Mouse (Mus musculus) stomach, embryonic 16.5 days (tissue): ENCODE measurements at regions not wholly inside any gene's neighbourhood (a gene's known extent, or its start where the extent isn't known, plus 50 kb on each side); places are given as distances from the start of the nearest gene placed in this dataset.

Experiments
- ATAC-seq: fragments of 200-750 bp; cut with Nextera tagmentation; 2 replicates; pipeline ENCODE4 v1.8.0; 2017; ENCODE audit warnings: moderate number of reproducible peaks, moderate TSS enrichment; ENCODE audit not compliant: insufficient read depth, low FRiP score
- H3K27ac ChIP-seq: fragments of 300-500 bp; sonication (generic); 2 replicates; pipeline ENCODE4 v1.5.1; 2014; ENCODE audit warnings: low read length
- H3K27me3 ChIP-seq: fragments of 300-500 bp; sonication (generic); 2 replicates; pipeline ENCODE4 v1.6.1; 2014; ENCODE audit warnings: low read length, control low read depth, mixed read lengths; ENCODE audit not compliant: control insufficient read depth, insufficient read depth
- H3K36me3 ChIP-seq: fragments of 300-500 bp; sonication (generic); 2 replicates; pipeline ENCODE4 v1.6.1; 2014; ENCODE audit warnings: low read length; ENCODE audit not compliant: control insufficient read depth, insufficient read depth
- H3K4me1 ChIP-seq: fragments of 300-500 bp; sonication (generic); 2 replicates; pipeline ENCODE4 v1.6.1; 2014; ENCODE audit warnings: low read length, control low read depth, mixed read lengths; ENCODE audit not compliant: control insufficient read depth, insufficient read depth
- H3K4me2 ChIP-seq: fragments of 300-500 bp; sonication (generic); 2 replicates; pipeline ENCODE4 v1.6.1; 2014; ENCODE audit warnings: low read depth, low read length, mixed read lengths
- H3K4me3 ChIP-seq: fragments of 300-500 bp; sonication (generic); replicated peaks from 2 replicates; pipeline ENCODE4 v1.5.1; 2014; ENCODE audit warnings: mild to moderate bottlenecking, low read length
- H3K9ac ChIP-seq: fragments of 300-500 bp; sonication (generic); 2 replicates; pipeline ENCODE4 v1.6.1; 2014; ENCODE audit warnings: low read length
- H3K9me3 ChIP-seq: fragments of 300-500 bp; sonication (generic); replicated peaks from 2 replicates; pipeline ENCODE4 v1.6.1; 2016; ENCODE audit warnings: low read length, control low read depth; ENCODE audit not compliant: control insufficient read depth
- WGBS: fragments of 180-500 bp; shearing (Covaris S2); extraction: QIAGEN DNeasy Blood & Tissue Kit; methylation state at CpG from one replicate; pipeline ENCODE4 v1.1.7; 2014; 5-methylcytosine and 5-hydroxymethylcytosine counted together

DNA sequence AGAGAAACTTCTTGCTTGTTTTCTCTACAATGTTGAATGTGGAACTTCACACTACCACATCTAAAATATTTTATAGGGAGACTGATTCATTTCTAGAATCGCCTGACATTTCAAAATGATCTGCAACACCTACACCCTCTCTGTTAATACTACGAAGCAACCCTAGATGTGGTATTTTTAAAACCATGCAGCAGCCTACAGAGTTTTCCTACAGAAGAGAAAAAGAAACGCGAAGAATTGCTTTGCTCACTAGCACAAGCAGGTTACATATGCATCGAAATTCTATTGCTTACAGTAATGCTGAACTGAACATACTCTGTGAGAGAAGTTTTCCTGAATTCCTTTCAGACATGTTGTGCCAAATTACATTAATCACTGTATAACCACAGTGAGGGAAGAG, 488.7 kb downstream of the Fat4 start:
- no peaks in the 10 kb centered on the region for H3K9me3 ChIP-seq
- H3K4me2 ChIP-seq, result no peak overlapping the region
- 77% methylated on average over 5 of the region's 5 CpGs for WGBS
- H3K36me3 ChIP-seq, result no peaks in the 10 kb centered on the region
- H3K4me1 ChIP-seq, result no peaks in the 10 kb centered on the region
- no peak overlapping the region for H3K27ac ChIP-seq
- no peak overlapping the region for H3K4me3 ChIP-seq
- H3K27me3 ChIP-seq, result no peaks in the 10 kb centered on the region
- ATAC-seq, result no peak
- H3K9ac ChIP-seq, result no peak overlapping the region

GRCm38 (mm10) chr3:39388491-39388890, 501.8 kb downstream of the Fat4 start:
- Histone ChIP-seq H3K36me3 (no peaks in the 10 kb centered on the region), H3K4me3 (no peak overlapping the region), H3K27ac (no peak overlapping the region)

GRCm38 (mm10) chr3:39390442-39390841, 503.7 kb downstream of the Fat4 start:
- Histone ChIP-seq H3K4me2 (no peak overlapping the region), H3K36me3 (no peaks in the 10 kb centered on the region), H3K4me3 (no peak overlapping the region), H3K27me3 (no peaks in the 10 kb centered on the region), H3K9me3 (no peaks in the 10 kb centered on the region), H3K27ac (no peak overlapping the region), H3K9ac (no peak overlapping the region), H3K4me1 (no peaks in the 10 kb centered on the region)
- 37% methylated on average over 9 of the region's 9 CpGs for WGBS
- ATAC-seq, result peak; percentile 37; the same call in 1 of the 2 replicates

More at GRCm38 (mm10) chr3:39388491-39388890, 501.8 kb downstream of the Fat4 start:
- WGBS, result 23% methylated on average over 1 of the region's 1 CpGs
- H3K4me2 ChIP-seq, result no peak overlapping the region
- no peaks in the 10 kb centered on the region for H3K27me3 ChIP-seq
- ATAC-seq, result no peak
- H3K4me1 ChIP-seq, result no peaks in the 10 kb centered on the region
- H3K9ac ChIP-seq, result no peak overlapping the region
- no peaks in the 10 kb centered on the region for H3K9me3 ChIP-seq

DNA sequence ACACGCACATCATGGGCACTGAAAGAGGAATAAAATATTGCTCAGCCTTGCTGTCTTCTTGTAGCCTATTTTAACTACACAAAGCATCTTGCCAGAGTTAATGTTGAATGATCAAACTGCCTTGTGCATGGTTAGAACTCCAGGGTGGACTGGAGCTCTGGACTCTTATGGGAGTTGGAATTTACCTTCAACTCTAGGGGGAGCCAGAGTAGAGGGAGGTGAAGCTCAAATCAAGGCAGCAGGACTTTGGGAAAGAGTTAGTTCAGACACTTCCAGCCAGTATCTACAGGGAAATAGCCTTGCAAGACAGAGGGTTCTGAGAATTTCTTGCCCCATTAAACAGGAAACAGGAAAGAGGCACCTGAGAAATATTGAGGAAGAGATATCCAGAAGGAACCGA, 505.3 kb downstream of the Fat4 start:
- Histone ChIP-seq H3K4me1 (no peaks in the 10 kb centered on the region), H3K4me2 (no peak overlapping the region), H3K9ac (no peak overlapping the region), H3K4me3 (no peak overlapping the region), H3K27ac (no peak overlapping the region), H3K9me3 (no peaks in the 10 kb centered on the region), H3K27me3 (no peaks in the 10 kb centered on the region), H3K36me3 (no peaks in the 10 kb centered on the region)
- no peak for ATAC-seq
- 58% methylated on average over 2 of the region's 2 CpGs for WGBS

GRCm38 (mm10) chr3:39396672-39397071, 509.9 kb downstream of the Fat4 start:
- Histone ChIP-seq H3K4me2 (no peak overlapping the region), H3K4me1 (no peaks in the 10 kb centered on the region), H3K27ac (no peak overlapping the region), H3K27me3 (no peaks in the 10 kb centered on the region), H3K4me3 (no peak overlapping the region), H3K36me3 (no peaks in the 10 kb centered on the region), H3K9me3 (no peaks in the 10 kb centered on the region), H3K9ac (no peak overlapping the region)
- no peak for ATAC-seq

GRCm38 (mm10) chr3:39397255-39397654, 510.5 kb downstream of the Fat4 start:
- Histone ChIP-seq H3K9ac (no peak overlapping the region), H3K27me3 (no peaks in the 10 kb centered on the region), H3K36me3 (no peaks in the 10 kb centered on the region), H3K4me3 (no peak overlapping the region), H3K9me3 (no peaks in the 10 kb centered on the region), H3K4me2 (no peak overlapping the region), H3K4me1 (no peaks in the 10 kb centered on the region), H3K27ac (no peak overlapping the region)
- no peak for ATAC-seq
- 68% methylated on average over 3 of the region's 3 CpGs for WGBS

DNA sequence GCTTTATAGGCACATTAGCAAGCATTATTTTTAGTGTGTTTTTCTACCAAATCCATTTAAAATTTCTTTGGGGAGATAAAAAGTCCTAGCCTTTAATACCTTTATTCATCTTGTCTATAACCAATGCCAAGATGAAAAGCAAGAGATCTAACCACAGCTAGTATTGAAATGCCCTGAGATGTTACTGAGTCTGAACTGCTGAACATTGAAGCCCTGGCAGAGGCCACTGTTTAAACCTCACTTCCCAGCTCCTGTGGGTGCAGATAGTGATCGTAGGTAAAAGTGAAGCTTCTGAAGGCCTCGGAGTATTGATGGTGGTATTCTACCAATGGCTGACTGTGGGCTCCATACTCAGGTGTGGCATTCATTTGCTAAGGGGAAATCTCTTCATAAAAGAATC, 510.9 kb downstream of the Fat4 start:
- Histone ChIP-seq H3K9me3 (no peaks in the 10 kb centered on the region), H3K4me2 (no peak overlapping the region), H3K9ac (no peak overlapping the region), H3K27me3 (no peaks in the 10 kb centered on the region), H3K36me3 (no peaks in the 10 kb centered on the region), H3K4me1 (no peaks in the 10 kb centered on the region), H3K4me3 (no peak overlapping the region), H3K27ac (no peak overlapping the region)
- ATAC-seq, result no peak
- 93% methylated on average over 2 of the region's 2 CpGs for WGBS

DNA sequence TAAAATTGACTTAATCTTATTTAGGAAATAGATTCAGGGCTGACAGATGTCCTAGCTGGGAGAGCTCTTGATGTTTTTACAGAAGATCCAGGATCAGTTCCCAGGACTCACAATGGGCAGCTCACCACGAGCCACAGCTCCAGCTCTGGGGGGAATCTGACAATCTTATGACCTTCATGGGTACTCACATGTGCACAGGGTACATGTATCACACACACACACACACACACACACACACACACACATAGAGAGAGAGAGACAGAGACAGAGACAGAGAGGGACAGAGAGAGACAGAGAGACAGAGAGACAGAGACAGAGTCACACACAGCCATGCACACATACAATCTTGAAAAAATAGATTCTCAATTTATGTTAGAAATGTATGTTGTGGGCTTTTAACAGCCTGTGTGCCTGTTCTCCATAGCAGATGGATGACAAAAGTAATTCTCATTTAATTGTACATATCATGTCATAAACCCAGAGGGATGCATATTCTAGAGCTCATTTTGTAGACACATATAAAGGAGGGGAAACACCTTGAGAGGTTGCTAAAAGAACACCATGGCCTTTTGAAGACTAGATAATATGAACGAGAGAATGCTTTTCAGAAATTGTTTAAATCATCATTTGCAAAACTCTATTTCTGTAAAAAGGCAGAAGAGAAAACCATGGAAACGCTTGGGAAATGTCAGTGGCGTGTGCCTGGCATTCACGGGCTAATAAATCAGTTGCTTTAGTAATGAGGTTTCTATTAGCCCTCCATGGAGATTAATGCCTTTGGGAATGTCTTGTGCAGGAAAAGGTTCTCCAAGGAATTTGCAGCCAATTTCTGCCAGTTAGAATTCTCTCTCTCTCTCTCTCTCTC, 538.3 kb downstream of the Fat4 start:
- WGBS, result 70% methylated on average over 5 of the region's 5 CpGs
- H3K4me3 ChIP-seq, result no peak overlapping the region
- no peak overlapping the region for H3K27ac ChIP-seq
- H3K9me3 ChIP-seq, result no peaks in the 10 kb centered on the region
- H3K36me3 ChIP-seq, result no peaks in the 10 kb centered on the region
- no peaks in the 10 kb centered on the region for H3K4me1 ChIP-seq
- H3K4me2 ChIP-seq, result no peak overlapping the region
- no peak for ATAC-seq
- no peak overlapping the region for H3K9ac ChIP-seq
- H3K27me3 ChIP-seq, result no peaks in the 10 kb centered on the region

GRCm38 (mm10) chr3:39425643-39426016, 538.9 kb downstream of the Fat4 start:
- Histone ChIP-seq H3K27ac (no peak overlapping the region), H3K9ac (no peak overlapping the region), H3K27me3 (no peaks in the 10 kb centered on the region), H3K4me1 (no peaks in the 10 kb centered on the region), H3K9me3 (no peaks in the 10 kb centered on the region), H3K36me3 (no peaks in the 10 kb centered on the region), H3K4me3 (no peak overlapping the region), H3K4me2 (no peak overlapping the region)
- no peak for ATAC-seq
- WGBS, result 67% methylated on average over 2 of the region's 2 CpGs
